Mouse (Mus musculus): ENCODE measurements at regions not wholly inside any gene's neighbourhood (a gene's known extent, or its start where the extent isn't known, plus 50 kb on each side); places are given as distances from the start of the nearest gene placed in this dataset.

DNA sequence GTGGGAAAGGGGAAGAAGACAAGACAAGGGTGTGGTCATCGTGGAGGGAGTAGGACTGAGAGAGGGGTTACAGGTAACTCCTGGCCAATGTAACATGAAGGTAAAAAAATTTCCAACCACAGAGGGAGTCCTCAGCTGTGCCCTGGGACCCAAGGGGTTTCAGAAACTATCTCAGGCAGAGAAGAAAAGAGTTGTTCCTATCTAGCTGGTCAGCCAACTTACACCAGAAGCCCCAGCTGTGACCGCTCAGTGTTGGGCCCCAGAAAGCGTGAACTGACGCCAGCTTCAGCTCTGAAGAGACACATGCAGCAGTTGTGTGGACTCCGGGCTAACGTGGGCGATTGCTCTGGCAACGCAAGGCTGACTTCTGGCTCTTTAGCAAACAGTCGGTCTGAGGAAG, 52.2 kb downstream of the Rhob start:
- WGBS: 83% methylated on average over 9 of the region's 9 CpGs
- Histone ChIP-seq H3K27me3 (ENCODE audit: insufficient read depth, low read length) (no peaks in the 10 kb centered on the region; the same call in 1 of the 2 replicates), H3K27ac (ENCODE audit: low read depth, low read length) (no peak overlapping the region), H3K4me1 (ENCODE audit: insufficient read depth, low read length) (no peaks in the 10 kb centered on the region), H3K9me3 (ENCODE audit: low read length) (no peaks in the 10 kb centered on the region), H3K4me2 (ENCODE audit: low read depth, low read length, poor library complexity, severe bottlenecking) (no peak overlapping the region), H3K9ac (replicated peaks; ENCODE audit: low read length, poor library complexity, severe bottlenecking) (no peak overlapping the region), H3K4me3 (ENCODE audit: low read depth, low read length) (no peak overlapping the region), H3K36me3 (ENCODE audit: insufficient read depth, low read length) (no peaks in the 10 kb centered on the region)
- ATAC-seq (ENCODE audit: low FRiP score): no peak
- TF ChIP-seq CTCF (IDR thresholded peaks at IDR 0.05): no peak
- DNase-seq (ENCODE audit: low spot score): no peak

DNA sequence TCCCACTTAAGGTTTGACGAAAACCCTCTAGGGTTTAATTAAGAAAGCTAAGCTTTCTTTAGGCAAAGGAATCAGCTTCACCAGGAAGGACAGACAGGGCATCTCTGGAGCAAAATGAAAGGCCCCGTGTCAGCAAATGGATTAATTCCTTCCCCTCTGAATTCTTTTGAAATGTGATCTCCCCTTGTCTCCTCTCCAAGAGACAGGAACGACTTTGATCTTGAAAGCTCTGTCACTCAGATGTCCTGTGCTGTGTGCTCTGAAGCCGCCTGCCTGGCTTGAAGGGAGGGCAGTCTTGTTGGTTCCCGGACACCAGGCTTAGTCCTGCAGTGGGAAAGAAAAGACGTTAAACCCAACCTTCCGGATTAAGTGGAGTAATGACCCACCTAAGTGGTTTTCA, 52.8 kb downstream of the Rhob start:
- no peak for TF ChIP-seq CTCF (IDR thresholded peaks at IDR 0.05)
- no peaks in the 10 kb centered on the region; the same call in 1 of the 2 replicates for H3K27me3 ChIP-seq (ENCODE audit: insufficient read depth, low read length)
- H3K4me1 ChIP-seq (ENCODE audit: insufficient read depth, low read length): no peaks in the 10 kb centered on the region
- no peak overlapping the region for H3K9ac ChIP-seq (replicated peaks; ENCODE audit: low read length, poor library complexity, severe bottlenecking)
- 6% methylated on average over 7 of the region's 7 CpGs for WGBS
- H3K9me3 ChIP-seq (ENCODE audit: low read length): no peaks in the 10 kb centered on the region
- no peak overlapping the region for H3K4me2 ChIP-seq (ENCODE audit: low read depth, low read length, poor library complexity, severe bottlenecking)
- no peak for ATAC-seq (ENCODE audit: low FRiP score)
- H3K36me3 ChIP-seq (ENCODE audit: insufficient read depth, low read length): no peaks in the 10 kb centered on the region
- no peak overlapping the region for H3K4me3 ChIP-seq (ENCODE audit: low read depth, low read length)
- H3K27ac ChIP-seq (ENCODE audit: low read depth, low read length): no peak overlapping the region
- no peak for DNase-seq (ENCODE audit: low spot score)

DNA sequence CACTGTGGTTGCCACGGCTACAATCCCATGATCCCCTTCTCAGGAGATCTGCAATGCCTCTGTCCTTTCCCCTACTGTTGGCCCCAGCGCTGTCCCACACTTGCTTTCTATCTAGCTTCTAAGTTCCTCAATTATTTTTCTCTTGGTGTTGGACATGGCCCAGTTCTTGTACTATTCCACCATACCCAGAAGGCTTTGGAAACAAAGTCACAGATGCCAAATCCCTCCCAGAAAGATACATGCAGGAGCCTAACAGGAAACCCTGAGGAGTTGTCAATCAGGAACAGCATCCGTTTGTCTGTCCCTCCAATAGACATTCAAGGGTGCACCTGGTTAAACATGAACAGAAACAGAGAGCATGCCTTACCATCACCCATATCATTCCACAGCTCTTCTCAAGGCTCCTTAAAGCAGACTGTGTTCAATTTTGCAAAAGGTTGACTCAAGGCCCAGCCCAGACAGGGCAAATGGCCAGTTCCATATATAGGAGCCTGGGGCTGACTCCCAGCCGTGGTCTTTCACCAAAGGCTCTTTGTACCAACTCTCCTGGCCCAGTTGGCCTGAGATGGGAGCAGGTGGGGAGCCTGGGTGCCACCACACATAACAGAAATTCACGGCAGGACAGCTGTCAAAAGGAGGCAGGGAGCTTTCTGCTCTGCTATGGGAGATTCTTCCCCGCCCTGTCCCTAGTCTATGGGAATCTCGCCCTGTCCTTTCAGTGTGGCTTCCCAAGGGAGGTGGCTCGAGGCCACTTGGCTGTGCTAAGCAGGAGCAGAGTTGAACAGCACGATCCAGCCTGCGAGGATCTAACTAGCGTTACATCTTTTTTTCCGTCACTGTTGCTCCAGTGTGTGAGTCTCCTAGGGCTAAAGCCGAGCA, 54.6 kb downstream of the Rhob start:
- H3K9ac ChIP-seq (replicated peaks; ENCODE audit: low read length, poor library complexity, severe bottlenecking): no peak overlapping the region
- ATAC-seq (ENCODE audit: low FRiP score): no peak
- WGBS: 61% methylated on average over 13 of the region's 13 CpGs

DNA sequence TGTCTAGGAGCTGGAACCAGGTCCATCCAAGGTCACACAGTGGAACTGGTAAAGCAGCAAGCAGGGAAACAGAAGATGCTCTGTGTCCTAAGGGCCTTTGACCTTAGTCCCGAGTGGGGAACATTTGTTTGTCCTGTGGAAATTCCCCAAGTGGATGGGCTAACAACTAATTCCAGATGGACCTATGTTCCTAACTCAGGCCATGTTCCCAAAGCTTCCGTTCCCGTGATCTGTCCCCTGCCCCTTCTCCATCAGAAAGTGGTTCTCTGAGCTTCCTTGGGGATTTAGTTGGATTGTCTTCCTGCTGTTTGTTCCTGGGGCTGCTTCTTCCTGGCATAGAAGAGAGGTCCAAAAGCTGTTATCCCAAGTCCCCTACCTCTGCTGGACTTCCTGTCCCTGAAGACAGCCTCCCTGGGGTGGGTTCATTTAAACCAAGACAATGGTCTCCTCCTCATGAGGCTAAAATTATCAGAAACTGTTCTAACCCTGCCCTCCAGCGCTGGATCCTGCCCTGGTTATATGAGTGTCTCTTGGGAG, 55.8 kb downstream of the Rhob start:
- Histone ChIP-seq H3K4me2 (ENCODE audit: low read depth, low read length, poor library complexity, severe bottlenecking) (no peak overlapping the region), H3K36me3 (ENCODE audit: insufficient read depth, low read length) (no peaks in the 10 kb centered on the region), H3K4me3 (ENCODE audit: low read depth, low read length) (no peak overlapping the region), H3K9me3 (ENCODE audit: low read length) (no peaks in the 10 kb centered on the region), H3K27me3 (ENCODE audit: insufficient read depth, low read length) (no peaks in the 10 kb centered on the region; the same call in 1 of the 2 replicates), H3K4me1 (ENCODE audit: insufficient read depth, low read length) (no peaks in the 10 kb centered on the region), H3K27ac (ENCODE audit: low read depth, low read length) (no peak overlapping the region), H3K9ac (replicated peaks; ENCODE audit: low read length, poor library complexity, severe bottlenecking) (no peak overlapping the region)
- ATAC-seq (ENCODE audit: low FRiP score) (no peak), DNase-seq (ENCODE audit: low spot score) (no peak)
- WGBS: 86% methylated on average over 4 of the region's 4 CpGs
- no peak for TF ChIP-seq CTCF (IDR thresholded peaks at IDR 0.05)

More for the DNA sequence above, 54.6 kb downstream of the Rhob start:
- H3K9me3 ChIP-seq (ENCODE audit: low read length): no peaks in the 10 kb centered on the region
- no peak for TF ChIP-seq CTCF (IDR thresholded peaks at IDR 0.05)
- H3K27me3 ChIP-seq (ENCODE audit: insufficient read depth, low read length): no peaks in the 10 kb centered on the region; the same call in 1 of the 2 replicates
- no peak overlapping the region for H3K4me2 ChIP-seq (ENCODE audit: low read depth, low read length, poor library complexity, severe bottlenecking)
- no peak overlapping the region for H3K27ac ChIP-seq (ENCODE audit: low read depth, low read length)
- no peak overlapping the region for H3K4me3 ChIP-seq (ENCODE audit: low read depth, low read length)
- peak; percentile 41 for DNase-seq (ENCODE audit: low spot score)
- H3K36me3 ChIP-seq (ENCODE audit: insufficient read depth, low read length): no peaks in the 10 kb centered on the region
- H3K4me1 ChIP-seq (ENCODE audit: insufficient read depth, low read length): no peaks in the 10 kb centered on the region

DNA sequence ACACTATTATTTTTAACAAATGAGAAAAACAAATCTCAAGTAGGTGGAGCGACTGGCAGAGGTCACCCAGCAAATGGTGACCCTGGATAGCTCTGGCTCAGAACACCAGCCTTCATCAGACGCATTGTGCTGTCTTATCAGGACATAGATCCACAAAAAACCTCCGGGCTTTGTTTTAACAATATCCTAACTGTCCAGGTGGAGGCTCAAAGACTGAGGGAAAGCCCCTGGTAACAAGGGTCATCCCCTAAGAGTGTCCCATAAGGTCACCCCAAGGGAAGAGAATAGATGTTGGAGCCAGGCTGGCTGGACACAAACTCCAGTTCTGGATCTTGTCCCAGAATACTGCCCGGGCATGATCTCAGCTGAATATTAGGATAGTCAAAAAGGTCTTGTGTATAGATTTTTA, 56.6 kb downstream of the Rhob start:
- 96% methylated on average over 4 of the region's 4 CpGs for WGBS
- ATAC-seq (ENCODE audit: low FRiP score) (no peak), DNase-seq (ENCODE audit: low spot score) (no peak)
- no peaks in the 10 kb centered on the region for H3K9me3 ChIP-seq (ENCODE audit: low read length)
- H3K9ac ChIP-seq (replicated peaks; ENCODE audit: low read length, poor library complexity, severe bottlenecking): no peak overlapping the region
- H3K36me3 ChIP-seq (ENCODE audit: insufficient read depth, low read length): no peaks in the 10 kb centered on the region
- H3K4me1 ChIP-seq (ENCODE audit: insufficient read depth, low read length): no peaks in the 10 kb centered on the region
- H3K4me3 ChIP-seq (ENCODE audit: low read depth, low read length): no peak overlapping the region
- H3K27ac ChIP-seq (ENCODE audit: low read depth, low read length): no peak overlapping the region
- no peaks in the 10 kb centered on the region; the same call in 1 of the 2 replicates for H3K27me3 ChIP-seq (ENCODE audit: insufficient read depth, low read length)
- no peak for TF ChIP-seq CTCF (IDR thresholded peaks at IDR 0.05)
- no peak overlapping the region for H3K4me2 ChIP-seq (ENCODE audit: low read depth, low read length, poor library complexity, severe bottlenecking)

DNA sequence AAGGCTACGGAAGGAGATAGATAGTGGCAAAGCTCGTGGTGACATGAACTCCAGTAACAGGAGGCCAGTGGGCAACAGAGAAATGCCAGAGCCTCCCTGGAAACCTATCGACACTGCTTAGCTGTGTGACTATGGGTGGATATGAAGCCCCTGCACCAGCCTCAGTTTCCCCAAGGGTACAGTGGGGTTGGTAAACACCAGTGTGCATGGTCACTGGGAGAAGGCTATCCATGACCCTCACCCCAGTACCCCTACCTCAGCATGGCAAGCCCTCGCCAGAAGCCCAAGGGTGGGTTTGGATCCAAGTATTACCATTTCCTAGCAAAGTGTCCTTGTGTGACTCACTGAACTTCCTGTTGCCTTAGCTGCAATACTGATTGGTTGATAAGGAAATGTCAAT, 58.5 kb downstream of the Rhob start:
- H3K27me3 ChIP-seq (ENCODE audit: insufficient read depth, low read length): no peaks in the 10 kb centered on the region; the same call in 1 of the 2 replicates
- no peak for DNase-seq (ENCODE audit: low spot score)
- H3K27ac ChIP-seq (ENCODE audit: low read depth, low read length): no peak overlapping the region
- H3K4me3 ChIP-seq (ENCODE audit: low read depth, low read length): no peak overlapping the region
- H3K4me1 ChIP-seq (ENCODE audit: insufficient read depth, low read length): no peaks in the 10 kb centered on the region
- H3K36me3 ChIP-seq (ENCODE audit: insufficient read depth, low read length): no peaks in the 10 kb centered on the region
- H3K9ac ChIP-seq (replicated peaks; ENCODE audit: low read length, poor library complexity, severe bottlenecking): no peak overlapping the region
- H3K9me3 ChIP-seq (ENCODE audit: low read length): no peaks in the 10 kb centered on the region
- ATAC-seq (ENCODE audit: low FRiP score): no peak
- no peak overlapping the region for H3K4me2 ChIP-seq (ENCODE audit: low read depth, low read length, poor library complexity, severe bottlenecking)
- WGBS: 89% methylated on average over 4 of the region's 4 CpGs
- no peak for TF ChIP-seq CTCF (IDR thresholded peaks at IDR 0.05)
